ENCODE assay signal across 10 mouse cellular contexts in the genomic region with DNA sequence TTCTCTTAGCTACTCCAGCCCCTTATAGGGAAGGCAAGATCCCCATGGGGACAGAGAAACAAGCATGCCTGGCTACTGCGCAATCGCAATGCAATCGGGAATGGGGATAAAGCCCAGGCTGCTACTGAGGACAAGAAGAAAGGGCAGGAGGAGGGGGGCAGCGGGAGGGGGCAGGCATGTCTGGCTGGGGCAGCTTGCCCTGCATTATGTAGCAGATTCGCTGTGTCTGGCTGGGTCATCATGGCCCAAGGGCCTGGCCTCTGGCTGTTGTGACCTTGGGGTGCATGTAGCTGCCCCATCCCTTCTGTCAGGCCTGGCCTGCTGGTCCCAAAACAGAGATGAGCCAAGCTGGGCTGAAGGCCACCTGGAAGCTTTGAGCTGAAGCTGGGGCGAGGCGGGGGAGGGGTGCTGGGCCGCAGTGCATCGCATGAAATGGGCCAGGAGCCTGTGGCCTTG. TPM values are rescaled to one million over a fixed set of nuclear protein-coding genes. Genes with fewer than 3 reads are reported as not detected.
DNase-seq lines count a peak whose midpoint lies in the region; ATAC-seq and TF ChIP-seq lines count a peak whose summit lies in the region.
"Had no signal": no experiment of that assay in that cellular context is flagged by ENCODE, and none has a peak within 500 bp of the region (broad histone marks: within the 10 kb centered on the region; RNA-seq: fewer than 3 reads in every experiment).

No protein-coding gene starts in this region.

- intact Hi-C loops in heart, postnatal 25 days (cut with DNase I), result loop anchor here (5.0 kb wide), 2 partner anchors 43 to 52 kb away; partner anchors contain the start of genes Nacc1 and Trmt1

- TF ChIP-seq CTCF in midbrain, postnatal 0 days (IDR thresholded peaks at IDR 0.05), result no peak

- 30% methylated on average over 9 of the region's 9 CpGs for WGBS in forebrain, embryonic 11.5 days
- WGBS in midbrain, postnatal 0 days, result 21% methylated on average over 9 of the region's 9 CpGs

- no peak for ATAC-seq in forebrain, embryonic 11.5 days (replicated peaks; ENCODE audit: low FRiP score)
- no peak for ATAC-seq in midbrain, postnatal 0 days (ENCODE audit: low FRiP score)

- H3K27me3 ChIP-seq in forebrain, embryonic 11.5 days (ENCODE audit: control insufficient read depth, insufficient read depth, low read length), result no peaks in the 10 kb centered on the region
- no peaks in the 10 kb centered on the region for H3K27me3 ChIP-seq in midbrain, postnatal 0 days (ENCODE audit: insufficient read depth, low read length)
- H3K27me3 ChIP-seq: embryonic facial prominence, embryonic 15.5 days had no signal

- H3K9me3 ChIP-seq in forebrain, embryonic 11.5 days (ENCODE audit: control insufficient read depth, low read length), result no peaks in the 10 kb centered on the region; the same call in 1 of the 2 replicates
- no peaks in the 10 kb centered on the region for H3K9me3 ChIP-seq in midbrain, postnatal 0 days (ENCODE audit: low read length)
- H3K9me3 ChIP-seq: embryonic facial prominence, embryonic 15.5 days; liver, embryonic 13.5 days had no signal

- no peak overlapping the region for H3K4me3 ChIP-seq in forebrain, embryonic 11.5 days (ENCODE audit: low read depth, low read length)
- no peak overlapping the region for H3K4me3 ChIP-seq in midbrain, postnatal 0 days (ENCODE audit: low read depth, low read length)
- H3K4me3 ChIP-seq: embryonic facial prominence, embryonic 15.5 days; liver, embryonic 13.5 days had no signal

- peak overlapping the region; percentile 57 for H3K27ac ChIP-seq in forebrain, embryonic 11.5 days (ENCODE audit: low read depth, low read length)
- peak overlapping the region; percentile 43; the same call in 1 of the 2 replicates for H3K27ac ChIP-seq in midbrain, postnatal 0 days (ENCODE audit: low read depth, low read length)
- H3K27ac ChIP-seq: embryonic facial prominence, embryonic 15.5 days; liver, embryonic 13.5 days had no signal

- no peak overlapping the region for H3K4me2 ChIP-seq in forebrain, embryonic 11.5 days (ENCODE audit: low read depth, low read length, severe bottlenecking)
- H3K4me2 ChIP-seq in midbrain, postnatal 0 days (ENCODE audit: low read depth, low read length, poor library complexity, severe bottlenecking), result no peak overlapping the region
- H3K4me2 ChIP-seq: embryonic facial prominence, embryonic 15.5 days; liver, embryonic 13.5 days had no signal

- H3K4me1 ChIP-seq in forebrain, embryonic 11.5 days (replicated peaks; ENCODE audit: control insufficient read depth, insufficient read depth, low read length), result peaks cover 6% of the 10 kb centered on the region; the same call in 1 of the 2 replicates
- H3K4me1 ChIP-seq in midbrain, postnatal 0 days (ENCODE audit: insufficient read depth, low read length), result 0 out of 2 replicates have a peak, but pooled peaks cover 4% of the 10 kb centered on the region

- H3K9ac ChIP-seq in forebrain, embryonic 11.5 days (ENCODE audit: low read length), result peak overlapping the region; percentile 23
- no peak overlapping the region; the same call in 1 of the 2 replicates for H3K9ac ChIP-seq in midbrain, postnatal 0 days (replicated peaks; ENCODE audit: low read length, poor library complexity, severe bottlenecking)
- H3K9ac ChIP-seq: embryonic facial prominence, embryonic 15.5 days; liver, embryonic 13.5 days had no signal

- no peaks in the 10 kb centered on the region for H3K36me3 ChIP-seq in forebrain, embryonic 11.5 days (ENCODE audit: control insufficient read depth, insufficient read depth, low read length)
- peaks cover 22% of the 10 kb centered on the region for H3K36me3 ChIP-seq in midbrain, postnatal 0 days (ENCODE audit: insufficient read depth, low read length)
- H3K36me3 ChIP-seq: embryonic facial prominence, embryonic 15.5 days; liver, embryonic 13.5 days had no signal

- peak; percentile 53 for DNase-seq in kidney, postnatal 10 days
- DNase-seq in kidney, adult 9 months, result no peak
- peak; percentile 76 for DNase-seq in adrenal gland, postnatal 25 days
- no peak for DNase-seq in forebrain, embryonic 11.5 days (ENCODE audit: low spot score)
- DNase-seq in heart, postnatal 25 days (ENCODE audit: low spot score), result peak; percentile 50
- peak; percentile 70 for DNase-seq in midbrain, postnatal 0 days (ENCODE audit: low spot score)
- DNase-seq in frontal cortex, postnatal 14 days (ENCODE audit: low spot score in 2 of 2), result no peak
- DNase-seq in embryo, embryonic 10 days (ENCODE audit: low spot score), result no peak
- DNase-seq: liver, embryonic 13.5 days had no signal

RNA-seq across cellular contexts. Expression of gene Ier2, which starts 27.8 kb away (rescaled TPM):
- total RNA-seq in adrenal gland, postnatal 25 days (2021), result 19.6 and 22.3 TPM in 2 replicates
- polyA plus RNA-seq in forebrain, embryonic 11.5 days (2014; fragmentation: Nextera tagmentation; extraction: Ambion mirVana), result 67.3 and 68.7 TPM in 2 replicates
- 10 to 100 TPM; 14.3 to 18.3 TPM for total RNA-seq in heart, postnatal 25 days (2021)
- total RNA-seq in midbrain, postnatal 0 days (2014; rRNA removed), result 3.9 and 4.3 TPM in 2 replicates
- 12.8 and 14.7 TPM in 2 replicates for polyA plus RNA-seq in midbrain, postnatal 0 days (2015; fragmentation: Nextera tagmentation; extraction: Ambion mirVana)

RNA-seq across cellular contexts. Expression of gene Trmt1, which starts 51.2 kb away (rescaled TPM):
- 75.1 and 83.9 TPM in 2 replicates for total RNA-seq in adrenal gland, postnatal 25 days (2021)
- polyA plus RNA-seq in forebrain, embryonic 11.5 days (2014; fragmentation: Nextera tagmentation; extraction: Ambion mirVana), result 52.7 and 72.3 TPM in 2 replicates
- total RNA-seq in heart, postnatal 25 days (2021), result 10 to 100 TPM; 32.6 to 37.6 TPM
- total RNA-seq in midbrain, postnatal 0 days (2014; rRNA removed), result 88.5 and 99.5 TPM in 2 replicates
- 74.2 and 75.0 TPM in 2 replicates for polyA plus RNA-seq in midbrain, postnatal 0 days (2015; fragmentation: Nextera tagmentation; extraction: Ambion mirVana)

RNA-seq across cellular contexts. Expression of gene Nacc1, which starts 52.8 kb away (rescaled TPM):
- 73.9 and 76.0 TPM in 2 replicates for total RNA-seq in adrenal gland, postnatal 25 days (2021)
- 34.6 and 37.7 TPM in 2 replicates for polyA plus RNA-seq in forebrain, embryonic 11.5 days (2014; fragmentation: Nextera tagmentation; extraction: Ambion mirVana)
- total RNA-seq in heart, postnatal 25 days (2021), result 10 to 100 TPM; 32.0 to 32.6 TPM
- total RNA-seq in midbrain, postnatal 0 days (2014; rRNA removed), result 87.2 and 102 TPM in 2 replicates
- polyA plus RNA-seq in midbrain, postnatal 0 days (2015; fragmentation: Nextera tagmentation; extraction: Ambion mirVana), result 13.7 and 13.8 TPM in 2 replicates

Comparison
In these comparisons a context has a peak if more than half of its experiments do, and no peak if none do; other contexts are left out.
1. DNase-seq: peak in kidney, postnatal 10 days (single experiment), adrenal gland, postnatal 25 days (single experiment), heart, postnatal 25 days (single experiment) and midbrain, postnatal 0 days (single experiment); none in kidney, adult 9 months (single experiment), forebrain, embryonic 11.5 days (single experiment), frontal cortex, postnatal 14 days (0 of 2) and embryo, embryonic 10 days (single experiment).